Comparison of ENCODE assay signal across 8 mouse cellular contexts in genomic region chr7:6126690-6127448, GRCm38 (mm10). TPM values are rescaled to one million over a fixed set of nuclear protein-coding genes. Genes with fewer than 3 reads are reported as not detected.
DNase-seq lines count a peak whose midpoint lies in the region; ATAC-seq and TF ChIP-seq lines count a peak whose summit lies in the region.

No protein-coding gene starts in this region.

- intact Hi-C loops in heart, postnatal 14 days (cut with DNase I) = loop anchor here (1.0 to 2.0 kb wide), 3 partner anchors 20 to 64 kb away; no protein-coding TSS in a partner anchor

- no peak for TF ChIP-seq POLR2A in testis, adult 2 months (IDR thresholded peaks at IDR 0.05; ENCODE audit: control insufficient read depth, low read depth, low read length)

- H3K9ac ChIP-seq in forebrain, embryonic 12.5 days = no peak overlapping the region
- no peak overlapping the region for H3K9ac ChIP-seq in liver, embryonic 16.5 days (ENCODE audit: low read depth, low read length)
- no peak overlapping the region for H3K9ac ChIP-seq in neural tube, embryonic 14.5 days (replicated peaks; ENCODE audit: low read depth, low read length)

- H3K27ac ChIP-seq in forebrain, embryonic 12.5 days = no peak overlapping the region
- no peak overlapping the region for H3K27ac ChIP-seq in liver, embryonic 16.5 days (ENCODE audit: low read length)
- 0 out of 2 replicates have a peak overlapping the region, but pooled peaks have one; percentile 17 for H3K27ac ChIP-seq in neural tube, embryonic 14.5 days (ENCODE audit: low read depth, low read length)
- H3K27ac ChIP-seq in testis, adult 2 months (ENCODE audit: control insufficient read depth, insufficient read depth, low read depth, low read length) = no peak overlapping the region

- H3K9me3 ChIP-seq in forebrain, embryonic 12.5 days = no peaks in the 10 kb centered on the region
- H3K9me3 ChIP-seq in liver, embryonic 16.5 days (replicated peaks; ENCODE audit: control insufficient read depth, low read length) = no peaks in the 10 kb centered on the region
- H3K9me3 ChIP-seq in neural tube, embryonic 14.5 days (ENCODE audit: control insufficient read depth, low read length) = no peaks in the 10 kb centered on the region

- H3K4me2 ChIP-seq in forebrain, embryonic 12.5 days = no peak overlapping the region
- H3K4me2 ChIP-seq in liver, embryonic 16.5 days (ENCODE audit: low read depth, low read length) = no peak overlapping the region
- no peak overlapping the region for H3K4me2 ChIP-seq in neural tube, embryonic 14.5 days (ENCODE audit: low read depth, low read length)

- H3K27me3 ChIP-seq in forebrain, embryonic 12.5 days = no peaks in the 10 kb centered on the region
- H3K27me3 ChIP-seq in liver, embryonic 16.5 days (ENCODE audit: control insufficient read depth, insufficient read depth, low read depth, low read length) = no peaks in the 10 kb centered on the region
- H3K27me3 ChIP-seq in neural tube, embryonic 14.5 days (ENCODE audit: control insufficient read depth, insufficient read depth, low read length) = no peaks in the 10 kb centered on the region
- no peaks in the 10 kb centered on the region for H3K27me3 ChIP-seq in testis, adult 2 months (ENCODE audit: control insufficient read depth, insufficient read depth, low read length)

- ATAC-seq in forebrain, embryonic 12.5 days (ENCODE audit: low FRiP score) = peak; percentile 56
- ATAC-seq in liver, embryonic 16.5 days (ENCODE audit: low read depth) = peak; percentile 32; the same call in 1 of the 2 replicates
- peak; percentile 84 for ATAC-seq in neural tube, embryonic 14.5 days (ENCODE audit: low read depth)

- 42% methylated on average over 7 of the region's 7 CpGs for WGBS in forebrain, embryonic 12.5 days
- 20% methylated on average over 7 of the region's 7 CpGs for WGBS in large intestine, adult 2 months
- 24% methylated on average over 7 of the region's 7 CpGs for WGBS in liver, embryonic 16.5 days (ENCODE audit: insufficient replicate concordance)
- 40% methylated on average over 7 of the region's 7 CpGs for WGBS in neural tube, embryonic 14.5 days

- no peak overlapping the region for H3K4me3 ChIP-seq in forebrain, embryonic 12.5 days (replicated peaks)
- no peak overlapping the region for H3K4me3 ChIP-seq in liver, embryonic 16.5 days (ENCODE audit: low read depth, low read length)
- no peak overlapping the region for H3K4me3 ChIP-seq in neural tube, embryonic 14.5 days (ENCODE audit: low read depth, low read length)
- no peak overlapping the region for H3K4me3 ChIP-seq in testis, adult 2 months (ENCODE audit: control insufficient read depth, low read depth, low read length)

- DNase-seq in CD8-positive naive resting alpha-beta T cell, adult 2 months (ENCODE audit: low read depth in 2 of 2, low spot score in 2 of 2) = peak; percentile 69 to 79
- DNase-seq in c-Kit-positive CD71-negative TER-119-negative erythroid progenitor cells, embryonic 14.5 days (ENCODE audit: low read depth) = peak; percentile 76
- peak; percentile 80 to 85 for DNase-seq in heart, postnatal 14 days
- DNase-seq in large intestine, adult 2 months (ENCODE audit: low read depth, low spot score) = peak; percentile 82

- H3K36me3 ChIP-seq in forebrain, embryonic 12.5 days (replicated peaks) = peaks cover 3% of the 10 kb centered on the region
- H3K36me3 ChIP-seq in liver, embryonic 16.5 days (ENCODE audit: control insufficient read depth, insufficient read depth) = no peaks in the 10 kb centered on the region; the same call in 1 of the 2 replicates
- peaks cover 4% of the 10 kb centered on the region; the same call in 1 of the 2 replicates for H3K36me3 ChIP-seq in neural tube, embryonic 14.5 days (ENCODE audit: control insufficient read depth, insufficient read depth, low read length)
- no peaks in the 10 kb centered on the region for H3K36me3 ChIP-seq in testis, adult 2 months (ENCODE audit: control insufficient read depth, insufficient read depth, low read length)

- TF ChIP-seq CTCF in testis, adult 2 months (IDR thresholded peaks at IDR 0.05; ENCODE audit: control insufficient read depth, insufficient read depth, insufficient replicate concordance, low read depth, low read length) = peak; percentile 45; the same call in 1 of the 2 replicates

- H3K4me1 ChIP-seq in forebrain, embryonic 12.5 days = no peaks in the 10 kb centered on the region
- no peaks in the 10 kb centered on the region for H3K4me1 ChIP-seq in liver, embryonic 16.5 days (ENCODE audit: control insufficient read depth, low read depth, low read length)
- H3K4me1 ChIP-seq in neural tube, embryonic 14.5 days (ENCODE audit: control insufficient read depth, insufficient read depth, low read length) = no peaks in the 10 kb centered on the region
- 0 out of 2 replicates have a peak, but pooled peaks cover 2% of the 10 kb centered on the region for H3K4me1 ChIP-seq in testis, adult 2 months (ENCODE audit: control insufficient read depth, insufficient read depth, low read length)

RNA-seq across cellular contexts. Expression of gene Zfp787, which starts 28.9 kb away (rescaled TPM):
- polyA plus RNA-seq in forebrain, embryonic 12.5 days (2016; fragmentation: Nextera tagmentation; extraction: Ambion mirVana) = 27.8 and 30.9 TPM in 2 replicates
- total RNA-seq in heart, postnatal 14 days (2021) = 10 to 100 TPM; 37.8 to 38.9 TPM
- 33.6 and 45.2 TPM in 2 replicates for polyA plus RNA-seq in large intestine, adult 2 months (2012; rRNA removed)
- 9.7 and 10.0 TPM in 2 replicates for polyA plus RNA-seq in liver, embryonic 16.5 days (2015; fragmentation: Nextera tagmentation; extraction: Ambion mirVana)
- polyA plus RNA-seq in neural tube, embryonic 14.5 days (2014; fragmentation: Nextera tagmentation; extraction: Ambion mirVana) = 13.7 and 15.4 TPM in 2 replicates
- 41.0 and 45.8 TPM in 2 replicates for polyA plus RNA-seq in testis, adult 2 months (2012; rRNA removed)

RNA-seq across cellular contexts. Expression of gene Zfp444, which starts 45.2 kb away (rescaled TPM):
- 75.1 and 81.3 TPM in 2 replicates for polyA plus RNA-seq in forebrain, embryonic 12.5 days (2016; fragmentation: Nextera tagmentation; extraction: Ambion mirVana)
- 10 to 100 TPM; 10.3 to 11.5 TPM for total RNA-seq in heart, postnatal 14 days (2021)
- 15.1 and 17.8 TPM in 2 replicates for polyA plus RNA-seq in large intestine, adult 2 months (2012; rRNA removed)
- 16.1 and 16.6 TPM in 2 replicates for polyA plus RNA-seq in liver, embryonic 16.5 days (2015; fragmentation: Nextera tagmentation; extraction: Ambion mirVana)
- polyA plus RNA-seq in neural tube, embryonic 14.5 days (2014; fragmentation: Nextera tagmentation; extraction: Ambion mirVana) = 78.5 and 79.4 TPM in 2 replicates
- 20.3 and 21.6 TPM in 2 replicates for polyA plus RNA-seq in testis, adult 2 months (2012; rRNA removed)

Comparison
In these comparisons a context has a peak if more than half of its experiments do, and no peak if none do; other contexts are left out.
1. ATAC-seq: peak in every context shown above with its lines; median percentile 84 in neural tube, embryonic 14.5 days; 56 in forebrain, embryonic 12.5 days; 32 in liver, embryonic 16.5 days.